Mouse (Mus musculus) liver, embryonic 14.5 days (tissue): ENCODE data around the gene Ergic1. TPM values are rescaled to one million over a fixed set of nuclear protein-coding genes. Genes with fewer than 3 reads are reported as not detected.

Experiments
- ATAC-seq: fragments of 200-750 bp; cut with Nextera tagmentation; 2 replicates; pipeline ENCODE4 v1.8.0; 2017; ENCODE audit warnings: moderate number of reproducible peaks, mild to moderate bottlenecking, moderate library complexity; ENCODE audit not compliant: insufficient read depth
- DNase-seq, 3 experiments: peaks; one replicate each; pipeline ENCODE4 v3.0.0-alpha.2; 2012 to 2013; ENCODE audit warnings: low read depth in 3 of 3, low spot score in 3 of 3
- H3K27ac ChIP-seq: fragments of 300-500 bp; sonication (generic); 2 replicates; pipeline ENCODE4 v1.5.1; 2014; ENCODE audit warnings: moderate library complexity, mild to moderate bottlenecking, control low read depth, inconsistent platforms
- H3K27me3 ChIP-seq: fragments of 300-500 bp; sonication (generic); 2 replicates; pipeline ENCODE4 v1.6.1; 2014; ENCODE audit warnings: mild to moderate bottlenecking, low read length, moderate library complexity; ENCODE audit not compliant: control insufficient read depth, insufficient read depth
- H3K36me3 ChIP-seq: fragments of 300-500 bp; sonication (generic); replicated peaks from 2 replicates; pipeline ENCODE4 v1.6.1; 2014; ENCODE audit warnings: low read depth; ENCODE audit not compliant: control insufficient read depth, insufficient read depth
- H3K4me1 ChIP-seq, 2 experiments: fragments of 200-500 bp in 1 of 2; fragments of 300-500 bp in 1 of 2; sonication (generic) in 1 of 2; replicated peaks; 2 replicates each; pipeline ENCODE4 v1.6.1; 2012 to 2014; ENCODE audit warnings: antibody characterized with exemption in 1 of 2, inconsistent platforms in 1 of 2, low read length in 1 of 2; ENCODE audit not compliant: control insufficient read depth in 2 of 2, insufficient read depth in 2 of 2
- H3K4me2 ChIP-seq: fragments of 300-500 bp; sonication (generic); 2 replicates; pipeline ENCODE4 v1.6.1; 2014; ENCODE audit warnings: low read depth, mild to moderate bottlenecking, control low read depth, moderate library complexity
- H3K4me3 ChIP-seq, 2 experiments: fragments of 200-500 bp in 1 of 2; fragments of 300-500 bp in 1 of 2; sonication (generic) in 1 of 2; 2 replicates each; pipeline ENCODE4 v1.5.1; 2012 to 2014; ENCODE audit warnings: low read depth in 2 of 2, low read length in 2 of 2, mild to moderate bottlenecking in 2 of 2, control low read depth in 1 of 2, inconsistent platforms in 1 of 2, moderate library complexity in 1 of 2; ENCODE audit not compliant: insufficient read depth in 1 of 2
- H3K9ac ChIP-seq: fragments of 300-500 bp; sonication (generic); replicated peaks from 2 replicates; pipeline ENCODE4 v1.6.1; 2014; ENCODE audit warnings: mild to moderate bottlenecking, control low read depth, moderate library complexity
- H3K9me3 ChIP-seq: fragments of 300-500 bp; sonication (generic); 2 replicates; pipeline ENCODE4 v1.6.1; 2016; ENCODE audit warnings: low read length, mixed read lengths; ENCODE audit not compliant: control insufficient read depth
- CTCF ChIP-seq: IDR thresholded peaks from 2 replicates; pipeline ENCODE4 v1.5.1; 2016; ENCODE audit warnings: antibody characterized with exemption, low read depth, control low read depth
- EP300 ChIP-seq: IDR thresholded peaks from 2 replicates; pipeline ENCODE4 v1.6.1; 2016; ENCODE audit warnings: antibody characterized with exemption, low read depth
- WGBS: fragments of 180-500 bp; shearing (Covaris S2); extraction: QIAGEN DNeasy Blood & Tissue Kit; methylation state at CpG from one replicate; pipeline ENCODE4 v1.1.7; 2014; ENCODE audit not compliant: insufficient replicate concordance; 5-methylcytosine and 5-hydroxymethylcytosine counted together
- polyA plus RNA-seq, 2 experiments: library from polyadenylated mRNA; depleted of rRNA in 1 of 2; stranded (reverse) in 1 of 2; unstranded in 1 of 2; fragments of >200 nt; fragmentation: Nextera tagmentation in 1 of 2; extraction: Ambion mirVana in 1 of 2; gene quantifications; 2 replicates each; pipeline versions ENCODE4 v1.2.1 to v1.2.3; 2012 to 2014

Gene Ergic1
- polyA plus RNA-seq, 2 experiments = 26.0 to 33.4 TPM

GRCm38 (mm10) chr17:26644509-26645410 is 83.5 kb downstream of the Ergic1 start:
- no peak for DNase-seq
- no peaks in the 10 kb centered on the region for H3K4me1 ChIP-seq
- no peak for TF ChIP-seq CTCF
- TF ChIP-seq EP300 = no peak
- H3K4me2 ChIP-seq = no peak overlapping the region
- H3K27me3 ChIP-seq = no peaks in the 10 kb centered on the region
- no peak for ATAC-seq
- no peaks in the 10 kb centered on the region; the same call in 1 of the 2 replicates for H3K36me3 ChIP-seq
- no peaks in the 10 kb centered on the region for H3K9me3 ChIP-seq
- WGBS = 77% methylated on average over 9 of the region's 9 CpGs
- H3K9ac ChIP-seq = no peak overlapping the region
- H3K27ac ChIP-seq = no peak overlapping the region
- no peak overlapping the region for H3K4me3 ChIP-seq

GRCm38 (mm10) chr17:26645411-26645854 is 84.1 kb downstream of the Ergic1 start:
- no peak overlapping the region for H3K9ac ChIP-seq
- no peak for ATAC-seq
- no peaks in the 10 kb centered on the region for H3K27me3 ChIP-seq
- 66% methylated on average over 8 of the region's 8 CpGs for WGBS
- no peak overlapping the region for H3K4me3 ChIP-seq
- DNase-seq = no peak
- H3K36me3 ChIP-seq = no peaks in the 10 kb centered on the region; the same call in 1 of the 2 replicates
- no peak for TF ChIP-seq EP300
- TF ChIP-seq CTCF = no peak
- H3K9me3 ChIP-seq = no peaks in the 10 kb centered on the region
- H3K4me1 ChIP-seq = no peaks in the 10 kb centered on the region
- no peak overlapping the region for H3K4me2 ChIP-seq
- no peak overlapping the region for H3K27ac ChIP-seq

- Histone ChIP-seq H3K9me3 (no peaks in the 10 kb centered on the region), H3K9ac (no peak overlapping the region), H3K4me3 (no peak overlapping the region), H3K4me2 (no peak overlapping the region), H3K27me3 (no peaks in the 10 kb centered on the region), H3K27ac (no peak overlapping the region), H3K36me3 (no peaks in the 10 kb centered on the region), H3K4me1 (no peaks in the 10 kb centered on the region)
- DNase-seq (no peak), ATAC-seq (no peak)
- 64% methylated on average over 13 of the region's 13 CpGs for WGBS
- TF ChIP-seq EP300 (no peak), CTCF (no peak)
Observed at GRCm38 (mm10) chr17:26647283-26647682, 86.0 kb downstream of the Ergic1 start.

- H3K27ac ChIP-seq = no peak overlapping the region
- H3K4me3 ChIP-seq = no peak overlapping the region
- H3K9ac ChIP-seq = no peak overlapping the region
- no peak for ATAC-seq
- no peaks in the 10 kb centered on the region for H3K9me3 ChIP-seq
- H3K4me1 ChIP-seq = no peaks in the 10 kb centered on the region
- WGBS = 67% methylated on average over 4 of the region's 4 CpGs
- DNase-seq = no peak
- H3K27me3 ChIP-seq = no peaks in the 10 kb centered on the region
- TF ChIP-seq CTCF = peak; percentile 45; the same call in 1 of the 2 replicates
- TF ChIP-seq EP300 = no peak
- no peak overlapping the region for H3K4me2 ChIP-seq
- no peaks in the 10 kb centered on the region for H3K36me3 ChIP-seq
Observed at GRCm38 (mm10) chr17:26649565-26649964, 88.3 kb downstream of the Ergic1 start.
